Mouse (Mus musculus): ENCODE results near the gene Lrrc10.
"Not testable (repeated sequence)": the region's sequence is repeated elsewhere in the genome, so short reads cannot be mapped to it uniquely, and the experiment has no call there.

Gene Lrrc10

GRCm38 (mm10) chr10:117045175-117046056 is at the start of gene Lrrc10:
Lrrc10 (plus strand) TSS chr10:117045341.
- in situ Hi-C loops (cut with MboI; ENCODE audit: low sequenced_read_pairs): no loop called here

- in situ Hi-C loops (cut with MboI; ENCODE audit: low sequenced_read_pairs): no loop called here
Measured at GRCm38 (mm10) chr10:116995584-116996235, 49.4 kb upstream of the Lrrc10 start.

GRCm38 (mm10) chr10:116996236-116996600 is 48.9 kb upstream of the Lrrc10 start:
- in situ Hi-C loops (cut with MboI; ENCODE audit: low sequenced_read_pairs): no loop called here

GRCm38 (mm10) chr10:116998716-116999455 is 46.3 kb upstream of the Lrrc10 start:
- in situ Hi-C loops (cut with MboI; ENCODE audit: low sequenced_read_pairs): no loop called here

GRCm38 (mm10) chr10:117000975-117001374 is 44.2 kb upstream of the Lrrc10 start:
- in situ Hi-C loops (cut with MboI; ENCODE audit: low sequenced_read_pairs): no loop called here

GRCm38 (mm10) chr10:117004695-117005094 is 40.4 kb upstream of the Lrrc10 start:
- in situ Hi-C loops (cut with MboI; ENCODE audit: low sequenced_read_pairs): no loop called here

- in situ Hi-C loops (cut with MboI; ENCODE audit: low sequenced_read_pairs): no loop called here
Measured at GRCm38 (mm10) chr10:117005707-117006464, 39.3 kb upstream of the Lrrc10 start.

DNA sequence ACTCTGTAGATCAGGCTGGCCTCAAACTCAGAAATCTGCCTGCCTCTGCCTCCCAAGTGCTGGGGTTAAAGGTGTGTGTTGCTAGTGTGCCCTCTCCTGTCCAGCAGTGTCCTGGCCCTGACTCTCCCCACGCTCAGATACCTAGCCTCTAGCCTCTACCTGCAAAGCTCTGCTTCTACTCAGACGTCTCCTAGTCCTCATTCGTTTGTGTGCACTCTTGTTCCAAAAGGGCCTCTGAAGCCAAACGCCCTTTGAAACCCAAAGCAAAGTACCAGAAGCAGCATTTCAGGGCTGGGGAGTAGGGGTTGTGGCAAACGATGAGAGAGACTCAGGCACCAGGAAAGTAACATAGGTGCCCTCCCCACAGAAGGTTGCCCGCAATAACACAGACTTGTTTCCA is 35.5 kb upstream of the Lrrc10 start:
- in situ Hi-C loops (cut with MboI; ENCODE audit: low sequenced_read_pairs): no loop called here

DNA sequence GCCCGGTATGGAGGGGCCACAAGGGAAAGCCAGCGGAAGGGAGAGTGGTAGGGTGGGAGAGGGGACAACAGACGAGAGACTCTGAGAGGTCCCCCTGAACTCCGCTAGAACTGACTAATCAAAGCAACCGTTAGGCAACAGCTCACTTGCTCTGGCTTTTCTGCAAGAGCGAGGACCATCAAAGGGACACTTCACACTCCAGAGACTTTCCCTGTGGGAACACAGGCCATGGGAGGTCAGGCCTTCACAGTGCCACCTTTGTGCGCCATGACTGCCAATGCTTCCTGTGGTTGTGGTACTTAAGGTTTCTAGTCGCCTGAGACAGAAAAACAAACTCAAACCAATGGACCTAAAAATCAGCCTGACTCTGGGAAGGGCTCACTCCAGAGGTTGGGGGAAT is 34.1 kb upstream of the Lrrc10 start:
- in situ Hi-C loops (cut with MboI; ENCODE audit: low sequenced_read_pairs): no loop called here

DNA sequence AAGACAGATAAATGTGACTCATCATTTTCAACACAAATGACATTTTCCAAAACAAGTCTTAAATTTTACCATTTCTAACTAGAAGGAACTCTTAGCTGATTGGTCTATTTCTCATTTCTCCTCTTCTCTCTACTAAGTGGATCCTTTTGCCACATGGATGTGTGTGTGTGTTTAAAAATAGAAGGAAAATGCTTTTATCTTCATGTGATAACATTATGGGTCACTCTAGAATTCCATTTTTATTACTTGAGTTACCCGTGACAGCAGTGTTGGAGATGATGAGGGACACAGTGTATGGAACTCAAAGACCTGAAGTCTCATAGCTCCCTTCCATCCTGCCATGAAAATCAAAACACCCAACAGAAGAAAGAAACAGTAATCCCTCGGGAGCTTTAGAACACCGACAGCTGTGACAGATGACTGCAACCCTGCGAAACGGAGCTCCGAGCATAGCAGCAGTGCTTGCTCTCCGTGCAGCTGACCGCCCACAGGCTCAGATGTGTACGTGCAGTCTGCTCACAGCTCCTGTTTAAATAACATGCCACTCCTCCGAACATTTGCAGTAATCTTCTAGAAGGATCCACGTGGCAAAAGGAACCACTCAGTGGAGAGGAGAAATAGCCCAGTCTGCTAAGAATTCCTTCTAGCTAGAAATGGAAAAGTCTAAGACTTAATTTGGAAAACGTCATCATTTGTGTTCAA is 31.3 kb upstream of the Lrrc10 start:
- in situ Hi-C loops (cut with MboI; ENCODE audit: low sequenced_read_pairs): no loop called here

DNA sequence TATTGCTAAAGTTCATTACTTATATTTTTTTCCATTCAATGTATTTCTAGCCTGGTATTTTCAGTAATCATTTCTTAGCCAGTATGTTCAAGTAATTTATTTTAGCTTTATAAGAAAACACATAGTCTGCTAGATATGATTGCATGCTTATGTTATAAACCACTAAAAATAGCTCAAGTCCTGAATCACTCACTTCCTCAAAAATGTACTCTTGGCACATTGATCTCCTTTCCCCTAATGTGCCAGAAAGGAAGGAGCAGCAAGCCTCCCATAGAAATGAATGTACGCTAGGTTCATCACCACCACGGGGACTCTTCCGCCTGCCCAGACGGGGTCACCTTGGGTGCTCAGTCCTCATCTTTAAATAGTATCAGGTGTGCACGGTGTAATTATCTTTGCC is 30.6 kb upstream of the Lrrc10 start:
- in situ Hi-C loops (cut with MboI; ENCODE audit: low sequenced_read_pairs): no loop called here

DNA sequence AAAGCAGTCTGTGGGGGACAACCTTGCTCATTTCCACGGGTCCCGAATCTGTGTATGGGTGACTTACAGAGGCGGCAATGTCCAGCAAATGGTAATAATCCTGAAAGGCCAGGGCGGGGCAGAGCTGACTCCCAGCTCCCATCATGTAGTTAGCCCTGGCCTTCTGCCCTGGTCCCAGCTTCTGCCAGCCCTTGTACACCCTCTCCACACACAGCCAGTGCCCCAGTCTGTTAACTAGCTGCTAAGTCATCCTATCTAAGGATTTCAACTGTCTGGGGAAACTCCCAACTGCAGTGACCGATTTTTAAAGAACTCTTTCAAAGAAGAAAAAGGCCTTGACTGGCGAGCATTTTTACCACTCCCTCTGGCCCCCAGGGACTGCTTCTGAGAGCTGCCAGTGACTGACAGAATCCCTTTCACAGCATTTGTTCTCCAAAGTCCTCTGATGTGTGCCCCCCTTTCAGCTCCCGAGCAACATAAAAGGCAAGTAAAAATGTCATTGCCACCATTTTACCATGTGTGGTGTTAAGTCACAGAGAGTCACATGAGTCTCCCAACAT is 26.8 kb upstream of the Lrrc10 start:
- in situ Hi-C loops (cut with MboI; ENCODE audit: low sequenced_read_pairs): no loop called here

GRCm38 (mm10) chr10:117021020-117021754 is 24.0 kb upstream of the Lrrc10 start:
- in situ Hi-C loops (cut with MboI; ENCODE audit: low sequenced_read_pairs): no loop called here

GRCm38 (mm10) chr10:117023693-117024092 is 21.4 kb upstream of the Lrrc10 start:
- in situ Hi-C loops (cut with MboI; ENCODE audit: low sequenced_read_pairs): no loop called here

DNA sequence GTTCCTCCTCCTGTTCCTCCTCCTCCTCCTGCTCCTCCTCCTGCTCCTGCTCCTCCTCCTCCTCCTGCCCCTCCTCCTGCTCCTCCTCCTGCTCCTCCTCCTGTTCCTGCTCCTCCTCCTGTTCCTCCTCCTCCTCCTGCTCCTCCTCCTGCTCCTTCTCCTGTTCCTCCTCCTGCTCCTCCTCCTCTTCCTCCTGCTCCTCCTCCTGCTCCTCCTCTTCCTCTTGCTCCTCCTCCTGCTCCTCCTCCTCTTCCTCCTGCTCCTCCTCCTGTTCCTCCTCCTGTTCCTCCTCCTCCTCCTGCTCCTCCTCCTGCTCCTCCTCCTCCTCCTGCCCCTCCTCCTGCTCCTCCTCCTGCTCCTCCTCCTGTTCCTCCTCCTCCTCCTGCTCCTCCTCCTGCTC is 19.4 kb upstream of the Lrrc10 start:
- in situ Hi-C loops (cut with MboI; ENCODE audit: low sequenced_read_pairs): not testable (repeated sequence)

DNA sequence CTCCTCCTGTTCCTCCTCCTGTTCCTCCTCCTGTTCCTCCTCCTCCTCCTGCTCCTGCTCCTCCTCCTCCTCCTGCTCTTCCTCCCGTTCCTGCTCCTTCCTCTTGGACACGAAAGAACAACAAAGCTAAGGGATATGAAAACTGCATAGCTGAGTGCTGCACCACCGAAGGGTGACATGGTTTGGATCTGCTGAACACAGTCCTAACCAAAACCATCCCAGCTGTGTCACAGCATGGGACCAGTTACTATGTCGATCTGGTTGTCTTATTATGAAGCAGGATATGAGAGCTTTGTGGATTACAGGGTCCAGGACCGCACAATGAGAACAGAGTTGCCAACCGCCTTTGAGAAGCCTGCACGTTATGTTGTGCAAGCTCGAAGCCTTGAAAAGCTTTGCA is 19.0 kb upstream of the Lrrc10 start:
- in situ Hi-C loops (cut with MboI; ENCODE audit: low sequenced_read_pairs): no loop called here

DNA sequence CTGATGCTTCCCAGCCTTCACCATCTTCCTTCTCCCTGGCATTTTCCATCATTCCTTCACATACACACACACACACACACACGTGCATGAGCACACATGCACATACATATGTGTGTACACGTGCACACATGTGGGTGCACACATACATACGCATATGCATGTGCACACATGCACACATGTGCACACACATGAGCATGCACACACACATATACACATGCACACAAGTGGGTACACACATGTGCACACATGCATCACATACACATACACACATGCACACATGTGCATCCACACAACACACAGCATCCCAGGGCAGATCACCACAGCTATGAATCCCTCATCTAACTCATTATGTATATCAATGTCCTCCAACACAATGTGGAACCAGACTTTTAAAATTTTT is 14.0 kb upstream of the Lrrc10 start:
- in situ Hi-C loops (cut with MboI; ENCODE audit: low sequenced_read_pairs): no loop called here

DNA sequence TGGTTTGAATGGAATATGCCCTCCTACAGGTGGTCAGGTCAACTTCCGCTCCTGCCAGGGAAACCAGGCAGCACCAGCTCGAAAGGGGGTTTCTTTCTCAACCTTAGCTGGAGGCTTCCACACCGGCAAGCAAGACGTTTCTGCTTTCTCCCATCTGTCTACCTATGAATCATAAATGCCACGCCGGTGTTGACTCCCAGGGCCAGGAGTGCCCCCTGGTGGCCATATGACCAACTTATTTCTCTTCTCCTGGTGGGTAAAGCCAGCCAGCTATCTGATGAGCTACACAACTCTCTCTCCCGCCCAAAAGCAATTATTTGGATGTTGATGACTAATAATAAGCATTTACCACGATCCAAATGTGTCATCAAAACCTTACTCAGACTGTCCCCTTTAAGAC is 11.4 kb upstream of the Lrrc10 start:
- in situ Hi-C loops (cut with MboI; ENCODE audit: low sequenced_read_pairs): no loop called here

- in situ Hi-C loops (cut with MboI; ENCODE audit: low sequenced_read_pairs): no loop called here
Measured at GRCm38 (mm10) chr10:117040355-117040754, 4.8 kb upstream of the Lrrc10 start.

Data from CH12F3 (cell line).